Mouse (Mus musculus) c-Kit-positive CD71-negative TER-119-negative erythroid progenitor cells, embryonic 14.5 days (primary cell): ENCODE data around the gene Clec4n.
"Not testable (repeated sequence)": the region's sequence is repeated elsewhere in the genome, so short reads cannot be mapped to it uniquely, and the experiment has no call there.

Source experiments
- DNase-seq: peaks from one replicate; pipeline ENCODE4 v3.0.0-alpha.2; 2013; ENCODE audit warnings: low read depth

The Clec4n gene

GRCm38 (mm10) chr6:123292751-123293400 is 63.2 kb downstream of the Clec4n start:
- peak; percentile 29 for DNase-seq

- not testable (repeated sequence) for DNase-seq
Observed at GRCm38 (mm10) chr6:123293509-123293908, 63.9 kb downstream of the Clec4n start.
